Mouse (Mus musculus) midbrain, embryonic 11.5 days (tissue): ENCODE results near the gene Cxcl14. TPM values are rescaled to one million over a fixed set of nuclear protein-coding genes. Genes with fewer than 3 reads are reported as not detected.

ENCODE experiments used
- ATAC-seq: fragments of 200-750 bp; cut with Nextera tagmentation; 2 replicates; pipeline ENCODE4 v1.8.0; 2017; ENCODE audit warnings: moderate TSS enrichment, moderate library complexity; ENCODE audit not compliant: low FRiP score
- DNase-seq: peaks from one replicate; pipeline ENCODE4 v3.0.0; 2015; ENCODE audit warnings: low spot score; ENCODE audit errors: missing footprints
- H3K27ac ChIP-seq: fragments of 300-500 bp; sonication (generic); 2 replicates; pipeline ENCODE4 v1.5.1; 2014; ENCODE audit warnings: low read depth, low read length
- H3K27me3 ChIP-seq: fragments of 300-500 bp; sonication (generic); 2 replicates; pipeline ENCODE4 v1.6.1; 2014; ENCODE audit warnings: mild to moderate bottlenecking, low read length, moderate library complexity, mixed read lengths; ENCODE audit not compliant: control insufficient read depth, insufficient read depth
- H3K36me3 ChIP-seq: fragments of 300-500 bp; sonication (generic); 2 replicates; pipeline ENCODE4 v1.6.1; 2014; ENCODE audit warnings: mild to moderate bottlenecking, low read length, moderate library complexity, mixed read lengths; ENCODE audit not compliant: control insufficient read depth, insufficient read depth
- H3K4me1 ChIP-seq: fragments of 300-500 bp; sonication (generic); 2 replicates; pipeline ENCODE4 v1.6.1; 2014; ENCODE audit warnings: low read length; ENCODE audit not compliant: control insufficient read depth, insufficient read depth
- H3K4me2 ChIP-seq: fragments of 300-500 bp; sonication (generic); 2 replicates; pipeline ENCODE4 v1.6.1; 2014; ENCODE audit warnings: mild to moderate bottlenecking, moderate library complexity
- H3K4me3 ChIP-seq: fragments of 300-500 bp; sonication (generic); 2 replicates; pipeline ENCODE4 v1.5.1; 2014; ENCODE audit warnings: low read depth, low read length
- H3K9ac ChIP-seq: fragments of 300-500 bp; sonication (generic); 2 replicates; pipeline ENCODE4 v1.6.1; 2014; ENCODE audit warnings: low read length
- H3K9me3 ChIP-seq: fragments of 300-500 bp; sonication (generic); 2 replicates; pipeline ENCODE4 v1.6.1; 2016; ENCODE audit warnings: low read length; ENCODE audit not compliant: control insufficient read depth
- WGBS: fragments of 180-500 bp; shearing (Covaris S2); extraction: QIAGEN DNeasy Blood & Tissue Kit; methylation state at CpG from one replicate; pipeline ENCODE4 v1.1.7; 2014; 5-methylcytosine and 5-hydroxymethylcytosine counted together
- polyA plus RNA-seq: library from polyadenylated mRNA; unstranded; fragments of >200 nt; fragmentation: Nextera tagmentation; extraction: Ambion mirVana; gene quantifications from 2 replicates; pipeline ENCODE4 v1.2.1, GENCODE M21; 2014

Gene Cxcl14
- polyA plus RNA-seq, 1 experiment from 2014 or later: 9.3 TPM

DNA sequence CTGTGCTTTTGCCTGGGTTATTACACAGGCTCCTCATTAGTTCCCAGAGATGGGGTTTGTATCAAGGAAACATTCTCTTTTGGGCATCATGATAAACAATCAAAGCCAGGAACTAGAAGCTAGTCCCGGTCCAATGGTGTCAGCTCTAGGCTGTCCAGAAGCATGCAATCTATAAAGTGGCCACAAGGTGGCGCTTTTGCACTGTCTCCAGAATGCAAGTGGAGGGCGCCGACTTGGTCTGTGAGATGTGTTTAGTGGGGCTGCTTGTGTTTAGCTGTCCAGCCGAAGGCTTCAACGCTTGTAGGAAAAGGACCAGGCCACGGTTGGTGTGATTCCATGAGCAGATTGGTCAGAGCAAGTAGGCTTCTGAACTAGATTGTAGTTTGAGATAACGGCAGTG is 16.9 kb downstream of the Cxcl14 start:
- Histone ChIP-seq H3K4me1 (no peaks in the 10 kb centered on the region), H3K9ac (no peak overlapping the region), H3K9me3 (no peaks in the 10 kb centered on the region), H3K4me2 (no peak overlapping the region), H3K27me3 (no peaks in the 10 kb centered on the region), H3K27ac (no peak overlapping the region), H3K36me3 (no peaks in the 10 kb centered on the region), H3K4me3 (no peak overlapping the region)
- 22% methylated on average over 8 of the region's 8 CpGs for WGBS
- ATAC-seq: peak; percentile 59; the same call in 1 of the 2 replicates
- peak; percentile 99 for DNase-seq

DNA sequence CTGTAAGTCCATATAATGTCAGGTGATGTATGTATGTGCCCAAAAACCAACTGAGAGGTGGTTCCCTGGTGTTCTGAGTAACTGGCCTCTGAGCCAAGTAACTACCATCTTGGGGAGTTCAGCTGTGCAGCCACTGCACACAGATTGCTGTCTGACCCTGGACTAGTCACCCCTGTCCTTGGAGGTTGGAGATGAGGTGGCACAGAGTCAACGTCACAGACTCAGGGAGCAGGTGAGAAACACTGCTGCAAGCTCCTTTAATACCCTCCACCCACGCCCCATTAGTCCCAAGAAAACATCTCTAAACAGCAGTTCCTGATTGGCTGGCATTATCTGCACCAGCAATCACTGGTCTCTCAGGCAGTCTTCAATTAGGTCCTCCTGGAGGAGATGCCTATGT is 21.2 kb downstream of the Cxcl14 start:
- Histone ChIP-seq H3K4me3 (no peak overlapping the region), H3K36me3 (no peaks in the 10 kb centered on the region), H3K9me3 (peaks cover 9% of the 10 kb centered on the region; the same call in 1 of the 2 replicates), H3K4me1 (no peaks in the 10 kb centered on the region), H3K4me2 (no peak overlapping the region), H3K27me3 (no peaks in the 10 kb centered on the region), H3K27ac (no peak overlapping the region), H3K9ac (no peak overlapping the region)
- DNase-seq (no peak), ATAC-seq (no peak)
- 63% methylated on average over 2 of the region's 2 CpGs for WGBS

DNA sequence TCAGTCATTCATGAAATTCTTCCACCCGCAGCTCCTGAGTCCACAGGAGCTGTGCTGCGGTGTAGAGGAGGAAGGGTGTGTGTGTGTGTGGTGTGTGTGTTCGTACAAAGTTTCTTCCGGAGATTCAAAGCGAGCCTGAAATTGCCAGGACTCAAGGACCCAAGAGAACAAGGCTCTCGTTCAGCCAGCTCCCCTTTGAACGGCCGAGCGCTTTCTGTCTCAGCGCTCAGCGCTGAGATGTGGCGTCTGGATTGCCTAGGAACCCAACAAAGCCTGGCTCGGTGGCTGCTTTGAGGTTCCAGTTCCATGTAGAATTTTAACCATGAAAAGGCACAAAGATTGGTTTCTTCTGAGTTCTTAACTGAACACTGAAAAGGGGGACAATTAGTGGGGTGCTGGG is 26.2 kb downstream of the Cxcl14 start:
- Histone ChIP-seq H3K27ac (no peak overlapping the region), H3K36me3 (no peaks in the 10 kb centered on the region), H3K4me3 (no peak overlapping the region), H3K4me1 (no peaks in the 10 kb centered on the region), H3K9ac (no peak overlapping the region), H3K9me3 (peaks cover 9% of the 10 kb centered on the region; the same call in 1 of the 2 replicates), H3K27me3 (peaks cover 2% of the 10 kb centered on the region; the same call in 1 of the 2 replicates), H3K4me2 (no peak overlapping the region)
- 74% methylated on average over 13 of the region's 13 CpGs for WGBS
- no peak for DNase-seq
- no peak for ATAC-seq

DNA sequence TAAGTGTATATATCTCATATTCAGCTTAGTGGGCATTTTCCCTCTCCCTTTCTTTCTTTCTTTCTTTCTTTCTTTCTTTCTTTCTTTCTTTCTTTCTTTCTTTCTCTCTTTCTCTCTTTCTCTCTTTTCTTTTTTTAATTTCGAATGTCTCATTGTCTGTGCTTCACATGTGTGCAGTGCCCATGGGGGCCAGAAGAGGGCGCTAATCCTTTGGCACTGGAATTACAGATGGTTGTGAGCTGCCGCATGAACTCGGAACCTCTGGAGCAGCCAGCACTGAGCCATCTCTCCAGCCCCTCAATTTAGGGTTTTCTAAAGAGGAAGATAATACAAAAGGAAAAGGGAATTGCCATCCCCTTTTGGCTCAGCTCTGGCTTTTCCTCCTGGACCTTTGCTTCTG is 29.0 kb downstream of the Cxcl14 start:
- Histone ChIP-seq H3K4me1 (no peaks in the 10 kb centered on the region), H3K9me3 (peaks cover 9% of the 10 kb centered on the region; the same call in 1 of the 2 replicates), H3K4me2 (no peak overlapping the region), H3K27ac (no peak overlapping the region), H3K27me3 (peaks cover 20% of the 10 kb centered on the region), H3K4me3 (no peak overlapping the region), H3K9ac (no peak overlapping the region), H3K36me3 (no peaks in the 10 kb centered on the region)
- 75% methylated on average over 4 of the region's 4 CpGs for WGBS
- ATAC-seq (no peak), DNase-seq (no peak)

DNA sequence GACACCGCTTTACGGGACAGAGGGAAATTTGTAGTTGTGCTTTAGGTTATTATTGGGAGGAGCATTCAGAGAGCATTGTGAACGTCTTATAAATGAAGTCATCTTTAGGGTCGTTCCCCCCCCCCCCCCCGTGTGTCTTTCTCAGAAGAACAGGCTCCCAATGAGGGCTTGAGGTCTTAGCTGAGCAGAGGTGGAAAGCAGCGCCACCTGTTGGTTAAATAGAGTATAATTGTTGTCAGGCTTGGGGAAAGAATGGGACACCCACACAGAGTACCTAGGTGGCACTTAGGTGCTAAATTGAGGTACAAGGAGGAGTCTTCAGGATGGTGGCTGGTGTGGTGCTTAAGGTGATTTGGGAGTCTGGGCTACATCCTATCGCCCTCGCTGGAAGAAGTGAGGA is 29.9 kb downstream of the Cxcl14 start:
- peaks cover 5% of the 10 kb centered on the region; the same call in 1 of the 2 replicates for H3K9me3 ChIP-seq
- peaks cover 29% of the 10 kb centered on the region for H3K27me3 ChIP-seq
- no peaks in the 10 kb centered on the region for H3K4me1 ChIP-seq
- H3K4me3 ChIP-seq: no peak overlapping the region
- H3K36me3 ChIP-seq: no peaks in the 10 kb centered on the region
- WGBS: 35% methylated on average over 8 of the region's 8 CpGs
- DNase-seq (peak; percentile 95), ATAC-seq (peak; percentile 57; the same call in 1 of the 2 replicates)
- H3K9ac ChIP-seq: no peak overlapping the region
- no peak overlapping the region for H3K4me2 ChIP-seq
- no peak overlapping the region for H3K27ac ChIP-seq

DNA sequence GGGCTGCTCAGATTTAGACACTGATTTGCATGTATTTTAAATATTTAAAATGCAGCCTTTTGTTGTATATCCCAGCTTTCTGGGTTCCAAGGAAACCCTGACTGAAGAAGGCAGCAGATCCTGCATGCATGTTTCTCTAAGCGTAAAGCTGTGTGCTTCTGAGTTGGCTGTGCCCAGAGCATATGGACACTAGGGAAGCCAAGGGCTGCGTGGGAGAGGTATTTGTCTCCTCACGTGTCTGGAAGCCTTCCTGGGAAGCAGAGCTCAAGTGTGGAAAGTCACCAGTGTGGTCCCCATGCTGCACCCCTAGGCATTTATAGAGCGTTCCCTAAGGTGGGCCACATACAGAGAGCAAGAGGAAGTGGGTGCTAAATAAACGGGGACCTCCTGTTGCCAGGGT is 30.7 kb downstream of the Cxcl14 start:
- ATAC-seq (no peak), DNase-seq (no peak)
- no peaks in the 10 kb centered on the region; the same call in 1 of the 2 replicates for H3K4me1 ChIP-seq
- H3K4me3 ChIP-seq: no peak overlapping the region
- no peaks in the 10 kb centered on the region for H3K36me3 ChIP-seq
- H3K27ac ChIP-seq: no peak overlapping the region
- H3K9ac ChIP-seq: no peak overlapping the region
- H3K4me2 ChIP-seq: no peak overlapping the region
- WGBS: 74% methylated on average over 5 of the region's 5 CpGs
- peaks cover 36% of the 10 kb centered on the region for H3K27me3 ChIP-seq
- H3K9me3 ChIP-seq: no peaks in the 10 kb centered on the region

DNA sequence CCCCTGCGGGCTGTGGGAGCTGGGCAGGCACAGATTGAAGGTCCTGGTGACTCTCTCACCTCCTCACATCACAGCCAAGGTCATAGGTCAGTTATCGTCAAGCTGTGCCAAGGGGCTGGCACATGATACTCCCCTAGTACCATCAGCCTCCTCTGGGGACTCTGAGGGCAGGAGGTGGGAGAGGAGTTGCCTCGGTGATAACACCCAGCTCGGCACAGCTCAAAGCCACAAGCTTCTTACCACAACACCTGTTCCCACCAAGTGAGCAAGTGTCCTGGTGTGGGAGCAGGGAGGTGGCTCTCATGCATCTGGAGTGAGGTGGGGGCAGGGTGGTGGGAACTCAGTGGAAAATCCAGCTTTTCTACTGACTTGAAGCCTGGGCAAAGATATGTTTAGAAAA is 34.1 kb downstream of the Cxcl14 start:
- no peak overlapping the region for H3K9ac ChIP-seq
- DNase-seq: no peak
- no peak overlapping the region for H3K27ac ChIP-seq
- 54% methylated on average over 4 of the region's 4 CpGs for WGBS
- peaks cover 25% of the 10 kb centered on the region for H3K4me1 ChIP-seq
- H3K27me3 ChIP-seq: peaks cover 63% of the 10 kb centered on the region
- no peak overlapping the region for H3K4me3 ChIP-seq
- H3K4me2 ChIP-seq: no peak overlapping the region
- ATAC-seq: no peak
- no peaks in the 10 kb centered on the region for H3K9me3 ChIP-seq
- H3K36me3 ChIP-seq: no peaks in the 10 kb centered on the region

DNA sequence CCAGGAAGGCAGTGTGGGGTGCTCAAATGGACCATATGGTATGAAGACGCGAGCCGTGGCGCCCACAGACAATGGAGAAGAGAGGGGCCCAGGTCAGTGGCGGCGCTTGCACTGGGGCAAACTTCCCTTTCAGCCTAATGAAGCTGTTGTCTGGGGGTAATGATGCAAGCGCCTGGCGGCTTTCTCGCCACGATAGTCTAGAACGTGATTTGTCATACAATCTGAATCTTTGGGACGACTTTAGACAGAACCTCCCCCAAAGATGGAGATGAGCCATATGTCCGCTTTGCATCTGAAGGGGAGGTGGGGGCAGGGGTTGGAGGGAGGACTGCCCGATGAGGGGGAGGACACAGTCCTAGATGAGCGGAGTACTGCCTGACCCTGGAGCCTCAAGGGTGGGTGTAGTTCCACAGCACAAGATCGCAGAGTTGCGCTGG is 36.0 kb downstream of the Cxcl14 start:
- WGBS: 3% methylated on average over 17 of the region's 17 CpGs
- peaks cover 39% of the 10 kb centered on the region for H3K4me1 ChIP-seq
- DNase-seq: peak; percentile 91

DNA sequence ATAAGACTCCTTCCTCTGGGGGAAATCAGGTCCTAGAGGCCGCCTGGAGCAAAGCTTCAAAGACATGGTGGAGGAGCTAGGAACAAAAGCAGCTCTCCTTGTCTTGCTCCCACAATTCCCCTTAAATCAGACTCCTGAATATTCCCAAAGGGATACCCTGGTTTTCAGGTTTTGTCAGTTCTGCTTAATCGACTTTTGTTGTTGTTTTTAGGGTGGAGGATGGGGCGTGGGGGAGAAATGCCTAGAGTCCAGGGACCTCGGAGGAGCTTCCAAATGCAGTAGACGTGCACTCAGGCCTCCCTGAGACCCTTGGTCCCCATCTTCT is 36.5 kb downstream of the Cxcl14 start:
- peaks cover 82% of the 10 kb centered on the region for H3K27me3 ChIP-seq
- ATAC-seq: no peak; the same call in 1 of the 2 replicates
- H3K9me3 ChIP-seq: no peaks in the 10 kb centered on the region
- DNase-seq: peak; percentile 94
- H3K36me3 ChIP-seq: no peaks in the 10 kb centered on the region
- peak overlapping the region; percentile 28 for H3K9ac ChIP-seq
- peak overlapping the region; percentile 64 for H3K27ac ChIP-seq
- H3K4me3 ChIP-seq: 0 out of 2 replicates have a peak overlapping the region, but pooled peaks have one; percentile 3
- WGBS: 1% methylated on average over 5 of the region's 5 CpGs
- H3K4me2 ChIP-seq: peak overlapping the region; percentile 24; the same call in 1 of the 2 replicates
- H3K4me1 ChIP-seq: peaks cover 42% of the 10 kb centered on the region

More for the DNA sequence above, 36.0 kb downstream of the Cxcl14 start:
- Histone ChIP-seq H3K27me3 (peaks cover 79% of the 10 kb centered on the region), H3K27ac (peak overlapping the region; percentile 64), H3K9ac (peak overlapping the region; percentile 28), H3K4me2 (peak overlapping the region; percentile 24; the same call in 1 of the 2 replicates), H3K4me3 (0 out of 2 replicates have a peak overlapping the region, but pooled peaks have one; percentile 3), H3K36me3 (no peaks in the 10 kb centered on the region), H3K9me3 (no peaks in the 10 kb centered on the region)
- peak; percentile 56 for ATAC-seq
